Mouse (Mus musculus): Measurements from ENCODE around the gene Lingo3. TPM values are rescaled to one million over a fixed set of nuclear protein-coding genes. Genes with fewer than 3 reads are reported as not detected.
"Not testable (repeated sequence)": the region's sequence is repeated elsewhere in the genome, so short reads cannot be mapped to it uniquely, and the experiment has no call there.

Gene Lingo3
- polyA plus RNA-seq, 1 experiment from 2014 or later = 0.05 TPM

GRCm38 (mm10) chr10:80822528-80822927, 21.3 kb downstream of the Lingo3 start:
- Histone ChIP-seq H3K27ac (ENCODE audit: low read depth, low read length) (no peak overlapping the region), H3K9ac (ENCODE audit: low read depth, low read length) (no peak overlapping the region)

GRCm38 (mm10) chr10:80821991-80822390, 21.8 kb downstream of the Lingo3 start:
- no peaks in the 10 kb centered on the region for H3K36me3 ChIP-seq (ENCODE audit: control insufficient read depth, insufficient read depth, low read length)
- H3K4me3 ChIP-seq (ENCODE audit: low read depth, low read length) = no peak overlapping the region
- no peak for ATAC-seq (replicated peaks; ENCODE audit: low FRiP score)
- H3K9me3 ChIP-seq (ENCODE audit: control insufficient read depth, low read length) = no peaks in the 10 kb centered on the region
- H3K4me2 ChIP-seq = no peak overlapping the region
- no peaks in the 10 kb centered on the region for H3K27me3 ChIP-seq (replicated peaks; ENCODE audit: control insufficient read depth, insufficient read depth, low read length)
- peaks cover 20% of the 10 kb centered on the region for H3K4me1 ChIP-seq (replicated peaks; ENCODE audit: control insufficient read depth, insufficient read depth, low read length)
- no peak for DNase-seq (ENCODE audit: low spot score)
- H3K27ac ChIP-seq (ENCODE audit: low read depth, low read length) = no peak overlapping the region
- H3K9ac ChIP-seq (ENCODE audit: low read depth, low read length) = no peak overlapping the region
- 42% methylated on average over 2 of the region's 2 CpGs for WGBS

More at GRCm38 (mm10) chr10:80822528-80822927, 21.3 kb downstream of the Lingo3 start:
- Histone ChIP-seq H3K36me3 (ENCODE audit: control insufficient read depth, insufficient read depth, low read length) (no peaks in the 10 kb centered on the region; the same call in 1 of the 2 replicates), H3K4me2 (no peak overlapping the region), H3K4me1 (replicated peaks; ENCODE audit: control insufficient read depth, insufficient read depth, low read length) (peaks cover 22% of the 10 kb centered on the region), H3K4me3 (ENCODE audit: low read depth, low read length) (no peak overlapping the region), H3K9me3 (ENCODE audit: control insufficient read depth, low read length) (no peaks in the 10 kb centered on the region), H3K27me3 (replicated peaks; ENCODE audit: control insufficient read depth, insufficient read depth, low read length) (no peaks in the 10 kb centered on the region)
- ATAC-seq (replicated peaks; ENCODE audit: low FRiP score) = no peak
- DNase-seq (ENCODE audit: low spot score) = no peak
- 85% methylated on average over 5 of the region's 5 CpGs for WGBS

- peak overlapping the region; percentile 88 for H3K27ac ChIP-seq (ENCODE audit: low read depth, low read length)
- DNase-seq (ENCODE audit: low spot score) = no peak
- peak overlapping the region; percentile 12; the same call in 1 of the 2 replicates for H3K4me2 ChIP-seq
- H3K27me3 ChIP-seq (replicated peaks; ENCODE audit: control insufficient read depth, insufficient read depth, low read length) = no peaks in the 10 kb centered on the region
- 51% methylated on average over 3 of the region's 3 CpGs for WGBS
- no peaks in the 10 kb centered on the region for H3K9me3 ChIP-seq (ENCODE audit: control insufficient read depth, low read length)
- H3K4me3 ChIP-seq (ENCODE audit: low read depth, low read length) = no peak overlapping the region
- ATAC-seq (replicated peaks; ENCODE audit: low FRiP score) = peak; percentile 2; the same call in 1 of the 2 replicates
- no peaks in the 10 kb centered on the region for H3K36me3 ChIP-seq (ENCODE audit: control insufficient read depth, insufficient read depth, low read length)
- peak overlapping the region; percentile 3; the same call in 1 of the 2 replicates for H3K9ac ChIP-seq (ENCODE audit: low read depth, low read length)
- peaks cover 17% of the 10 kb centered on the region for H3K4me1 ChIP-seq (replicated peaks; ENCODE audit: control insufficient read depth, insufficient read depth, low read length)
Observed at GRCm38 (mm10) chr10:80819406-80819805, 24.4 kb downstream of the Lingo3 start.

- Histone ChIP-seq H3K4me1 (replicated peaks; ENCODE audit: control insufficient read depth, insufficient read depth, low read length) (peaks cover 11% of the 10 kb centered on the region), H3K9ac (ENCODE audit: low read depth, low read length) (0 out of 2 replicates have a peak overlapping the region, but pooled peaks have one; percentile 3), H3K27ac (ENCODE audit: low read depth, low read length) (peak overlapping the region; percentile 88), H3K4me3 (ENCODE audit: low read depth, low read length) (no peak overlapping the region), H3K27me3 (replicated peaks; ENCODE audit: control insufficient read depth, insufficient read depth, low read length) (no peaks in the 10 kb centered on the region), H3K4me2 (peak overlapping the region; percentile 12), H3K36me3 (ENCODE audit: control insufficient read depth, insufficient read depth, low read length) (no peaks in the 10 kb centered on the region), H3K9me3 (ENCODE audit: control insufficient read depth, low read length) (no peaks in the 10 kb centered on the region)
- WGBS = 42% methylated on average over 6 of the region's 6 CpGs
- DNase-seq (ENCODE audit: low spot score) (no peak), ATAC-seq (replicated peaks; ENCODE audit: low FRiP score) (peak; percentile 96)
Observed at GRCm38 (mm10) chr10:80818599-80819281, 25.1 kb downstream of the Lingo3 start.

GRCm38 (mm10) chr10:80817955-80818354, 25.9 kb downstream of the Lingo3 start:
- not testable (repeated sequence) for H3K9ac ChIP-seq (ENCODE audit: low read depth, low read length); H3K4me1 ChIP-seq (replicated peaks; ENCODE audit: control insufficient read depth, insufficient read depth, low read length); DNase-seq (ENCODE audit: low spot score); H3K9me3 ChIP-seq (ENCODE audit: control insufficient read depth, low read length); ATAC-seq (replicated peaks; ENCODE audit: low FRiP score); H3K36me3 ChIP-seq (ENCODE audit: control insufficient read depth, insufficient read depth, low read length); H3K27me3 ChIP-seq (replicated peaks; ENCODE audit: control insufficient read depth, insufficient read depth, low read length); H3K4me2 ChIP-seq; H3K4me3 ChIP-seq (ENCODE audit: low read depth, low read length)
- H3K27ac ChIP-seq (ENCODE audit: low read depth, low read length) = peak overlapping the region; percentile 88
- 83% methylated on average over 7 of the region's 7 CpGs for WGBS

- no peak overlapping the region for H3K9ac ChIP-seq (ENCODE audit: low read depth, low read length)
- no peaks in the 10 kb centered on the region for H3K9me3 ChIP-seq (ENCODE audit: control insufficient read depth, low read length)
- H3K4me2 ChIP-seq = no peak overlapping the region
- WGBS = 65% methylated on average over 2 of the region's 2 CpGs
- no peak overlapping the region for H3K4me3 ChIP-seq (ENCODE audit: low read depth, low read length)
- peaks cover 10% of the 10 kb centered on the region for H3K4me1 ChIP-seq (replicated peaks; ENCODE audit: control insufficient read depth, insufficient read depth, low read length)
- no peaks in the 10 kb centered on the region for H3K36me3 ChIP-seq (ENCODE audit: control insufficient read depth, insufficient read depth, low read length)
- no peak for ATAC-seq (replicated peaks; ENCODE audit: low FRiP score)
- H3K27me3 ChIP-seq (replicated peaks; ENCODE audit: control insufficient read depth, insufficient read depth, low read length) = no peaks in the 10 kb centered on the region
- no peak for DNase-seq (ENCODE audit: low spot score)
- H3K27ac ChIP-seq (ENCODE audit: low read depth, low read length) = no peak overlapping the region
Observed at GRCm38 (mm10) chr10:80817164-80817563, 26.7 kb downstream of the Lingo3 start.

GRCm38 (mm10) chr10:80816303-80816702, 27.5 kb downstream of the Lingo3 start:
- H3K36me3 ChIP-seq (ENCODE audit: control insufficient read depth, insufficient read depth, low read length); H3K9me3 ChIP-seq (ENCODE audit: control insufficient read depth, low read length); H3K9ac ChIP-seq (ENCODE audit: low read depth, low read length); H3K4me3 ChIP-seq (ENCODE audit: low read depth, low read length); DNase-seq (ENCODE audit: low spot score); ATAC-seq (replicated peaks; ENCODE audit: low FRiP score); H3K4me1 ChIP-seq (replicated peaks; ENCODE audit: control insufficient read depth, insufficient read depth, low read length); H3K27me3 ChIP-seq (replicated peaks; ENCODE audit: control insufficient read depth, insufficient read depth, low read length); H3K4me2 ChIP-seq; H3K27ac ChIP-seq (ENCODE audit: low read depth, low read length): not testable (repeated sequence)
- WGBS = 68% methylated on average over 3 of the region's 3 CpGs

- no peak for ATAC-seq (replicated peaks; ENCODE audit: low FRiP score)
- WGBS = 60% methylated on average over 7 of the region's 7 CpGs
- Histone ChIP-seq H3K27ac (ENCODE audit: low read depth, low read length) (no peak overlapping the region), H3K9me3 (ENCODE audit: control insufficient read depth, low read length) (no peaks in the 10 kb centered on the region), H3K27me3 (replicated peaks; ENCODE audit: control insufficient read depth, insufficient read depth, low read length) (peaks cover 9% of the 10 kb centered on the region), H3K4me2 (no peak overlapping the region), H3K9ac (ENCODE audit: low read depth, low read length) (no peak overlapping the region), H3K4me3 (ENCODE audit: low read depth, low read length) (no peak overlapping the region), H3K36me3 (ENCODE audit: control insufficient read depth, insufficient read depth, low read length) (no peaks in the 10 kb centered on the region), H3K4me1 (replicated peaks; ENCODE audit: control insufficient read depth, insufficient read depth, low read length) (peaks cover 16% of the 10 kb centered on the region)
- no peak for DNase-seq (ENCODE audit: low spot score)
Observed at GRCm38 (mm10) chr10:80814800-80815199, 29.0 kb downstream of the Lingo3 start.

- Histone ChIP-seq H3K4me3 (ENCODE audit: low read depth, low read length) (no peak within 1 kb of the TSS), H3K9ac (ENCODE audit: low read depth, low read length) (no peak within 1 kb of the TSS), H3K36me3 (ENCODE audit: control insufficient read depth, insufficient read depth, low read length) (no peaks in the 10 kb centered on the region), H3K9me3 (ENCODE audit: control insufficient read depth, low read length) (no peaks in the 10 kb centered on the region), H3K27ac (ENCODE audit: low read depth, low read length) (no peak within 1 kb of the TSS), H3K4me2 (no peak within 1 kb of the TSS), H3K4me1 (replicated peaks; ENCODE audit: control insufficient read depth, insufficient read depth, low read length) (peaks cover 19% of the 10 kb centered on the region), H3K27me3 (replicated peaks; ENCODE audit: control insufficient read depth, insufficient read depth, low read length) (peaks cover 24% of the 10 kb centered on the region)
- WGBS = 72% methylated on average over 4 of the region's 4 CpGs
- DNase-seq (ENCODE audit: low spot score) = no peak
- ATAC-seq (replicated peaks; ENCODE audit: low FRiP score) = no peak
Observed at GRCm38 (mm10) chr10:80813366-80813765, 30.5 kb downstream of the Lingo3 start, which contains the start of gene Jsrp1. Jsrp1 (minus strand) TSS chr10:80813498.
